Mouse (Mus musculus) myocyte (in vitro differentiated cells): ENCODE measurements at regions not wholly inside any gene's neighbourhood (a gene's known extent, or its start where the extent isn't known, plus 50 kb on each side); places are given as distances from the start of the nearest gene placed in this dataset.

Experiments
- H3K27me3 ChIP-seq: one replicate; pipeline ENCODE4 v1.6.1; 2011; ENCODE audit not compliant: control insufficient read depth, insufficient read depth, insufficient read length
- H3K36me3 ChIP-seq: one replicate; pipeline ENCODE4 v1.6.1; 2011; ENCODE audit not compliant: control insufficient read depth, insufficient read depth
- H3K4me2 ChIP-seq: one replicate; pipeline ENCODE4 v1.6.1; 2011; ENCODE audit warnings: low read depth, control low read depth
- H3K4me3 ChIP-seq: one replicate; pipeline ENCODE4 v1.5.1; 2011; ENCODE audit warnings: mild to moderate bottlenecking, control low read depth, moderate library complexity
- H3K79me2 ChIP-seq: one replicate; pipeline ENCODE4 v1.6.1; 2011; ENCODE audit not compliant: control insufficient read depth, insufficient read depth
- H3ac ChIP-seq: one replicate; pipeline ENCODE4 v1.6.1; 2011; ENCODE audit not compliant: control insufficient read depth, insufficient read length
- CEBPB ChIP-seq: IDR thresholded peaks from 2 replicates; pipeline ENCODE4 v1.6.1; 2011; ENCODE audit warnings: mild to moderate bottlenecking, moderate library complexity; ENCODE audit not compliant: poor library complexity, insufficient read depth, severe bottlenecking
- E2F4 ChIP-seq: IDR thresholded peaks from one replicate; pipeline ENCODE4 v1.6.1; 2011; ENCODE audit warnings: mild to moderate bottlenecking, control low read depth, moderate library complexity; ENCODE audit not compliant: insufficient read depth
- MAX ChIP-seq: IDR thresholded peaks from one replicate; pipeline ENCODE4 v1.6.1; 2011; ENCODE audit warnings: low read depth, mild to moderate bottlenecking, control low read depth
- MYOD1 ChIP-seq, 3 experiments: IDR thresholded peaks; one replicate each; pipeline ENCODE4 v1.6.1; 2011; ENCODE audit warnings: control low read depth in 2 of 3, low read depth in 2 of 3, mild to moderate bottlenecking in 2 of 3, moderate library complexity in 1 of 3; ENCODE audit not compliant: insufficient read length in 2 of 3, control insufficient read depth in 1 of 3
- MYOG ChIP-seq, 3 experiments: IDR thresholded peaks; one replicate each; pipeline ENCODE4 v1.6.1; 2011; ENCODE audit warnings: control low read depth in 2 of 3, low read depth in 2 of 3, mild to moderate bottlenecking in 2 of 3; ENCODE audit not compliant: insufficient read length in 2 of 3, control insufficient read depth in 1 of 3, insufficient read depth in 1 of 3
- POLR2A ChIP-seq: IDR thresholded peaks from one replicate; pipeline ENCODE4 v1.6.1; 2011; ENCODE audit warnings: low read depth, mild to moderate bottlenecking, control low read depth, moderate library complexity; ENCODE audit not compliant: insufficient read length
- POLR2AphosphoS2 ChIP-seq: IDR thresholded peaks from one replicate; pipeline ENCODE4 v1.6.1; 2011; ENCODE audit warnings: low read depth, control low read depth; ENCODE audit not compliant: insufficient read length
- REST ChIP-seq: IDR thresholded peaks from one replicate; pipeline ENCODE4 v1.6.1; 2011; ENCODE audit warnings: mild to moderate bottlenecking, control low read depth, moderate library complexity; ENCODE audit not compliant: insufficient read depth, insufficient read length
- SRF ChIP-seq: IDR thresholded peaks from one replicate; pipeline ENCODE4 v1.6.1; 2011; ENCODE audit warnings: low read depth; ENCODE audit not compliant: control insufficient read depth, insufficient read length
- TCF12 ChIP-seq: IDR thresholded peaks from one replicate; pipeline ENCODE4 v1.6.1; 2011; ENCODE audit warnings: mild to moderate bottlenecking, control low read depth; ENCODE audit not compliant: poor library complexity, insufficient read depth, severe bottlenecking
- TCF3 ChIP-seq: IDR thresholded peaks from one replicate; pipeline ENCODE4 v1.6.1; 2011; ENCODE audit warnings: low read depth, control low read depth; ENCODE audit not compliant: insufficient read length
- USF1 ChIP-seq: IDR thresholded peaks from one replicate; pipeline ENCODE4 v1.6.1; 2011; ENCODE audit warnings: low read depth, mild to moderate bottlenecking, control low read depth, moderate library complexity

GRCm38 (mm10) chr2:159949046-159949445 is 384.9 kb downstream of the Gm826 start:
- Histone ChIP-seq H3K4me2 (no peak overlapping the region), H3K4me3 (no peak overlapping the region), H3K36me3 (no peaks in the 10 kb centered on the region), H3K27me3 (no peaks in the 10 kb centered on the region), H3ac (no peak overlapping the region), H3K79me2 (no peaks in the 10 kb centered on the region)
- TF ChIP-seq TCF3 (no peak), SRF (no peak), TCF12 (no peak), E2F4 (no peak), POLR2A (no peak), MYOG (IDR thresholded peaks at IDR 0.05; ENCODE audit: control insufficient read depth in 1 of 3, insufficient read depth in 1 of 3, insufficient read length in 2 of 3, low read depth in 2 of 3) (no peak), CEBPB (no peak), USF1 (no peak), REST (no peak), MYOD1 (IDR thresholded peaks at IDR 0.05; ENCODE audit: control insufficient read depth in 1 of 3, insufficient read length in 2 of 3, low read depth in 2 of 3) (no peak), MAX (no peak), POLR2AphosphoS2 (no peak)

DNA sequence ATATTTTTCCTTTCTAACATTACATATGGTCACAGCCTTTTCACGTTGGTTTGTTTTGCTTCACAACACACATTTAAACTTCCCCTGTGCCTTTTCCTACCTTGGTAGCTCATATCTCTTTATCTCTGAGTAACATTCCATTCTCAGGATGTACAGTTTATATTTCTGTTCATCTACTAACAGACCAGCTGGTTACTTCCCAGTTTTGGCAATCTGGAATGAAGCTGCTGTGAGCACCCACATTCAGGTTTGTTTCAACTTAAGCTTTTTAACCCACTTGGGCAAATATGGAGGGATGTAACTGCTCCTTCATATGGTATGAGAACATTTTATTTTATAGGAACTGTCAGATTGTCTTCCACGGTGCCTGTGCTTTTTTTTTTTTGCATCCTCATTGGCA is 403.2 kb downstream of the Gm826 start:
- Histone ChIP-seq H3K36me3 (no peaks in the 10 kb centered on the region), H3ac (no peak overlapping the region), H3K79me2 (no peaks in the 10 kb centered on the region), H3K27me3 (no peaks in the 10 kb centered on the region), H3K4me3 (no peak overlapping the region), H3K4me2 (no peak overlapping the region)
- TF ChIP-seq SRF (no peak), REST (no peak), TCF3 (no peak), POLR2AphosphoS2 (no peak), CEBPB (no peak), USF1 (no peak), MAX (no peak), MYOD1 (IDR thresholded peaks at IDR 0.05; ENCODE audit: control insufficient read depth in 1 of 3, insufficient read length in 2 of 3, low read depth in 2 of 3) (no peak), MYOG (IDR thresholded peaks at IDR 0.05; ENCODE audit: control insufficient read depth in 1 of 3, insufficient read depth in 1 of 3, insufficient read length in 2 of 3, low read depth in 2 of 3) (no peak), TCF12 (no peak), E2F4 (no peak), POLR2A (no peak)

DNA sequence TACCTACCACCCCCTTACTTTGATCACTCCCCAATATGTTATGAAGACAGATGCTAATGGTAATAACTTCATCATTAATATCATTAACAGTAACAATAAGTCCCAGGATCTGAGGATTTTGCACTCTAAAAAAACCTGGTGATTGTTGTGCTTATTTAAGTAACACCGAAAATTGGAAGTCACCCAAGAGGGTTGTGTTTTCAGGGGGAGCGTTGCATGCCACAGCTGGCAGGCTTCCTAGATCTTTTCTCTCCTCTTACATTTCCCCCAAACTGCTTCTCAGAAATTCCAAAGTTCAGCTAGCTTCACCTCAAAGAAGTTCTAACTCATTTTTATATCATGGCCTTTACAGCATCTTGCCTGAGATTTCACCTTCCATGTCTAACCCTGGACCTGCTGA is 444.3 kb downstream of the Gm826 start:
- no peaks in the 10 kb centered on the region for H3K36me3 ChIP-seq
- no peaks in the 10 kb centered on the region for H3K27me3 ChIP-seq
- TF ChIP-seq TCF3 (no peak), MYOD1 (IDR thresholded peaks at IDR 0.05; ENCODE audit: control insufficient read depth in 1 of 3, insufficient read length in 2 of 3, low read depth in 2 of 3) (no peak), POLR2A (no peak), REST (no peak), MYOG (IDR thresholded peaks at IDR 0.05; ENCODE audit: control insufficient read depth in 1 of 3, insufficient read depth in 1 of 3, insufficient read length in 2 of 3, low read depth in 2 of 3) (no peak), SRF (no peak), CEBPB (no peak), USF1 (no peak), E2F4 (no peak), MAX (no peak)
- H3K79me2 ChIP-seq, result no peaks in the 10 kb centered on the region
- no peak overlapping the region for H3K4me2 ChIP-seq
- H3K4me3 ChIP-seq, result no peak overlapping the region
- no peak overlapping the region for H3ac ChIP-seq

- Histone ChIP-seq H3K36me3 (no peaks in the 10 kb centered on the region), H3K27me3 (no peaks in the 10 kb centered on the region), H3ac (no peak overlapping the region), H3K4me2 (no peak overlapping the region), H3K4me3 (no peak overlapping the region), H3K79me2 (no peaks in the 10 kb centered on the region)
- no peak for TF ChIP-seq POLR2A
- TF ChIP-seq TCF12, result no peak
- no peak for TF ChIP-seq E2F4
- no peak for TF ChIP-seq MYOG (IDR thresholded peaks at IDR 0.05; ENCODE audit: control insufficient read depth in 1 of 3, insufficient read depth in 1 of 3, insufficient read length in 2 of 3, low read depth in 2 of 3)
- no peak for TF ChIP-seq POLR2AphosphoS2
- no peak for TF ChIP-seq MAX
- no peak for TF ChIP-seq MYOD1 (IDR thresholded peaks at IDR 0.05; ENCODE audit: control insufficient read depth in 1 of 3, insufficient read length in 2 of 3, low read depth in 2 of 3)
- no peak for TF ChIP-seq TCF3
- no peak for TF ChIP-seq CEBPB
Measured at GRCm38 (mm10) chr2:159884773-159885459, 449.0 kb downstream of the Gm826 start.

DNA sequence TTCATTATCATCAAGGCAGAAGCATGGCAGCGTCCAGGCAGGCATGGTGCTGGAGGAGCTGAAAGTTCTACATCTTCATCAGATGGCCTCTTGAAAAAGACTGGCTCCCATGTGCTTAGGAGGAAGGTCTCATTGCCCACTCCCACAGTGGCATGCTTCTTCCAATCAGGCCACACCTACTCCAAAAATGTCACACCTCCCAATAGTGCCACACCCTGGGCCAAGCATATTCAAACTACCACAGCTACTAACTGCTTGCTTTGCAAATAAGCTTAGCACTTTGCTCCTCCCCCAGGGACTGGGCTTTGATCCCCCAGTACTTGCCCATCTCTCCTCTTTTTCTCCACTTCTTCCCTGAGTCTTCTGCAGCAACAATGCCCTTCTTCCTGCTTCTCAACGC is 467.0 kb downstream of the Gm826 start:
- Histone ChIP-seq H3K27me3 (no peaks in the 10 kb centered on the region), H3K36me3 (no peaks in the 10 kb centered on the region), H3K4me2 (no peak overlapping the region), H3K79me2 (no peaks in the 10 kb centered on the region), H3ac (no peak overlapping the region), H3K4me3 (no peak overlapping the region)
- TF ChIP-seq MYOD1 (IDR thresholded peaks at IDR 0.05; ENCODE audit: control insufficient read depth in 1 of 3, insufficient read length in 2 of 3, low read depth in 2 of 3) (no peak), TCF12 (no peak), TCF3 (no peak), REST (no peak), USF1 (no peak), POLR2AphosphoS2 (no peak), E2F4 (no peak), MYOG (IDR thresholded peaks at IDR 0.05; ENCODE audit: control insufficient read depth in 1 of 3, insufficient read depth in 1 of 3, insufficient read length in 2 of 3, low read depth in 2 of 3) (no peak), CEBPB (no peak), POLR2A (no peak)
